Mouse (Mus musculus) myocyte (in vitro differentiated cells): Measurements from ENCODE around the gene Lgals3bp. TPM values are rescaled to one million over a fixed set of nuclear protein-coding genes. Genes with fewer than 3 reads are reported as not detected.
"Not testable (repeated sequence)": the region's sequence is repeated elsewhere in the genome, so short reads cannot be mapped to it uniquely, and the experiment has no call there.

Experiments used
- H3K27me3 ChIP-seq: one replicate; pipeline ENCODE4 v1.6.1; 2011; ENCODE audit not compliant: control insufficient read depth, insufficient read depth, insufficient read length
- H3K36me3 ChIP-seq: one replicate; pipeline ENCODE4 v1.6.1; 2011; ENCODE audit not compliant: control insufficient read depth, insufficient read depth
- H3K4me2 ChIP-seq: one replicate; pipeline ENCODE4 v1.6.1; 2011; ENCODE audit warnings: low read depth, control low read depth
- H3K4me3 ChIP-seq: one replicate; pipeline ENCODE4 v1.5.1; 2011; ENCODE audit warnings: mild to moderate bottlenecking, control low read depth, moderate library complexity
- H3K79me2 ChIP-seq: one replicate; pipeline ENCODE4 v1.6.1; 2011; ENCODE audit not compliant: control insufficient read depth, insufficient read depth
- H3ac ChIP-seq: one replicate; pipeline ENCODE4 v1.6.1; 2011; ENCODE audit not compliant: control insufficient read depth, insufficient read length
- CEBPB ChIP-seq: IDR thresholded peaks from 2 replicates; pipeline ENCODE4 v1.6.1; 2011; ENCODE audit warnings: mild to moderate bottlenecking, moderate library complexity; ENCODE audit not compliant: poor library complexity, insufficient read depth, severe bottlenecking
- E2F4 ChIP-seq: IDR thresholded peaks from one replicate; pipeline ENCODE4 v1.6.1; 2011; ENCODE audit warnings: mild to moderate bottlenecking, control low read depth, moderate library complexity; ENCODE audit not compliant: insufficient read depth
- MAX ChIP-seq: IDR thresholded peaks from one replicate; pipeline ENCODE4 v1.6.1; 2011; ENCODE audit warnings: low read depth, mild to moderate bottlenecking, control low read depth
- MYOD1 ChIP-seq, 3 experiments: IDR thresholded peaks; one replicate each; pipeline ENCODE4 v1.6.1; 2011; ENCODE audit warnings: control low read depth in 2 of 3, low read depth in 2 of 3, mild to moderate bottlenecking in 2 of 3, moderate library complexity in 1 of 3; ENCODE audit not compliant: insufficient read length in 2 of 3, control insufficient read depth in 1 of 3
- MYOG ChIP-seq, 3 experiments: IDR thresholded peaks; one replicate each; pipeline ENCODE4 v1.6.1; 2011; ENCODE audit warnings: control low read depth in 2 of 3, low read depth in 2 of 3, mild to moderate bottlenecking in 2 of 3; ENCODE audit not compliant: insufficient read length in 2 of 3, control insufficient read depth in 1 of 3, insufficient read depth in 1 of 3
- POLR2A ChIP-seq: IDR thresholded peaks from one replicate; pipeline ENCODE4 v1.6.1; 2011; ENCODE audit warnings: low read depth, mild to moderate bottlenecking, control low read depth, moderate library complexity; ENCODE audit not compliant: insufficient read length
- POLR2AphosphoS2 ChIP-seq: IDR thresholded peaks from one replicate; pipeline ENCODE4 v1.6.1; 2011; ENCODE audit warnings: low read depth, control low read depth; ENCODE audit not compliant: insufficient read length
- REST ChIP-seq: IDR thresholded peaks from one replicate; pipeline ENCODE4 v1.6.1; 2011; ENCODE audit warnings: mild to moderate bottlenecking, control low read depth, moderate library complexity; ENCODE audit not compliant: insufficient read depth, insufficient read length
- SRF ChIP-seq: IDR thresholded peaks from one replicate; pipeline ENCODE4 v1.6.1; 2011; ENCODE audit warnings: low read depth; ENCODE audit not compliant: control insufficient read depth, insufficient read length
- TCF12 ChIP-seq: IDR thresholded peaks from one replicate; pipeline ENCODE4 v1.6.1; 2011; ENCODE audit warnings: mild to moderate bottlenecking, control low read depth; ENCODE audit not compliant: poor library complexity, insufficient read depth, severe bottlenecking
- TCF3 ChIP-seq: IDR thresholded peaks from one replicate; pipeline ENCODE4 v1.6.1; 2011; ENCODE audit warnings: low read depth, control low read depth; ENCODE audit not compliant: insufficient read length
- USF1 ChIP-seq: IDR thresholded peaks from one replicate; pipeline ENCODE4 v1.6.1; 2011; ENCODE audit warnings: low read depth, mild to moderate bottlenecking, control low read depth, moderate library complexity
- polyA plus RNA-seq: library from polyadenylated mRNA; unstranded; fragments of >200 nt; fragmentation: generic; extraction: Trizol; gene quantifications from one replicate; pipeline ENCODE4 v1.2.1, GENCODE M21; 2012; ENCODE audit warnings: missing spikeins

The Lgals3bp gene
- polyA plus RNA-seq, 1 experiment: 16.4 TPM

DNA sequence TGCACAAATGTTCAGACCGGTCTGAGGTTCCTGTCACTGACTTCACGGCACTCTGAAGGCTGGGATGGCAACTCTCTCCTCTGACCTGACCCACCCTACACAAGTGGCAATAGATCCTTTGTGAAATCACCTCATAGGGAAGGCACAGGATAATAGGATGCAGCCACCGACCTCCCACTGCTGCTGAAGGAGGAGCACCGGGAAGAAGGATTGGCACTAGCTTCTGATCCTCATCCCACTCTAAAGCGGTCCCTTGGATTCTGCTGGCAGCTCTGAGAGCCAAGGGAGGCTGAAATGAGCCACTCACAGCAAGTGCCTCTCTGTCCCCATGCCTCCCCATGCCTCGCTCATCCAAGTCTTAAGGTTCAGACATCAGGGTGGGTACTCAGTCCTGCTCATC is 7.4 kb downstream of the Lgals3bp start:
- TF ChIP-seq MYOD1 (IDR thresholded peaks at IDR 0.05; ENCODE audit: control insufficient read depth in 1 of 3, insufficient read length in 2 of 3, low read depth in 2 of 3) (no peak), CEBPB (no peak), E2F4 (no peak), USF1 (no peak), SRF (no peak), MYOG (IDR thresholded peaks at IDR 0.05; ENCODE audit: control insufficient read depth in 1 of 3, insufficient read depth in 1 of 3, insufficient read length in 2 of 3, low read depth in 2 of 3) (no peak), TCF12 (no peak), REST (no peak), POLR2A (no peak), POLR2AphosphoS2 (no peak), TCF3 (no peak), MAX (no peak)
- H3K27me3 ChIP-seq: no peaks in the 10 kb centered on the region
- no peaks in the 10 kb centered on the region for H3K36me3 ChIP-seq

DNA sequence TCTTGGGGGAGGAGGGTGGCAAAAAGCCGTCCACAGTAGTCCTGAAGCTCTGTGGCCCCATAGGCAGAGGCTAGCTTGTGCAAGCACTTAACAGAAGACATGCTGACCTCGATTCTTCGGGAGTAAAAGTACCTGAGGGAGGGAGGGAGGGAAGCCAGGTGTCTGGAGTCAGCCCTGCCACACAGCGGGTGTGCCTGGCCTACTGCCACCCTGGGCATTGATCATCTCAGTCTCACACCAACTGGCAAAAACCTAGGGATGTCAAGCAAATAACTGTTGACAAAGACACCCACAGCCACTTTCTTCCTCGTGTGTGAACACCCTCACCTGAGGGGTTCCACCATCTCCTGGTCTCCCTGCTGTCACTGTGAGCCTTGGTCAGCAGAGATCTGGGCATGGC is 7.9 kb downstream of the Lgals3bp start:
- no peak for TF ChIP-seq MAX
- no peak for TF ChIP-seq POLR2A
- no peak for TF ChIP-seq POLR2AphosphoS2
- TF ChIP-seq MYOD1 (IDR thresholded peaks at IDR 0.05; ENCODE audit: control insufficient read depth in 1 of 3, insufficient read length in 2 of 3, low read depth in 2 of 3): no peak
- TF ChIP-seq SRF: no peak
- no peak for TF ChIP-seq USF1
- no peak for TF ChIP-seq CEBPB
- no peak for TF ChIP-seq TCF3
- no peak for TF ChIP-seq REST
- Histone ChIP-seq H3K27me3 (no peaks in the 10 kb centered on the region), H3ac (no peak overlapping the region), H3K4me2 (no peak overlapping the region), H3K4me3 (no peak overlapping the region), H3K79me2 (no peaks in the 10 kb centered on the region), H3K36me3 (no peaks in the 10 kb centered on the region)

More for the DNA sequence above, 7.4 kb downstream of the Lgals3bp start:
- Histone ChIP-seq H3K4me2 (no peak overlapping the region), H3K79me2 (no peaks in the 10 kb centered on the region), H3ac (no peak overlapping the region), H3K4me3 (no peak overlapping the region)

DNA sequence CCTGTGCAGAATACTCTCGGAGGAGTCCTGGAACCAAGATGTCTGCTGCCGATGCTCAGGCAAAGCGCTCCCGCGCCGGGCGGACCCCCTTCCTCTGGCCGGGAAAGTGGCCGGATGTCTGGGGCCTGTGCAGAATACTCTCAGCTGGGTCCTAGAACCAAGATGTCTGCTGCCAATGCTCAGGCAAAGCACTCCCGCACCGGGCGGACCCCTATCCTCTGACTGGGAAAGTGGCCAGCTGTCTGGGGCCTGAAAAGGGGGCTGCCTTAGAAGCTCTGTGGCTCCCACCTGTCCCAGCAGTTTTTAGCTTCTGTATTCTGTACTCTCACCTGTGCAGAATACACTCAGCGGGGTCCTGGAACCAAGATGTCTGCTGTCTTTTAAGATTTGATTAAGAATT is 14.1 kb downstream of the Lgals3bp start:
- H3K4me2 ChIP-seq, H3K36me3 ChIP-seq, H3ac ChIP-seq: not testable (repeated sequence)

DNA sequence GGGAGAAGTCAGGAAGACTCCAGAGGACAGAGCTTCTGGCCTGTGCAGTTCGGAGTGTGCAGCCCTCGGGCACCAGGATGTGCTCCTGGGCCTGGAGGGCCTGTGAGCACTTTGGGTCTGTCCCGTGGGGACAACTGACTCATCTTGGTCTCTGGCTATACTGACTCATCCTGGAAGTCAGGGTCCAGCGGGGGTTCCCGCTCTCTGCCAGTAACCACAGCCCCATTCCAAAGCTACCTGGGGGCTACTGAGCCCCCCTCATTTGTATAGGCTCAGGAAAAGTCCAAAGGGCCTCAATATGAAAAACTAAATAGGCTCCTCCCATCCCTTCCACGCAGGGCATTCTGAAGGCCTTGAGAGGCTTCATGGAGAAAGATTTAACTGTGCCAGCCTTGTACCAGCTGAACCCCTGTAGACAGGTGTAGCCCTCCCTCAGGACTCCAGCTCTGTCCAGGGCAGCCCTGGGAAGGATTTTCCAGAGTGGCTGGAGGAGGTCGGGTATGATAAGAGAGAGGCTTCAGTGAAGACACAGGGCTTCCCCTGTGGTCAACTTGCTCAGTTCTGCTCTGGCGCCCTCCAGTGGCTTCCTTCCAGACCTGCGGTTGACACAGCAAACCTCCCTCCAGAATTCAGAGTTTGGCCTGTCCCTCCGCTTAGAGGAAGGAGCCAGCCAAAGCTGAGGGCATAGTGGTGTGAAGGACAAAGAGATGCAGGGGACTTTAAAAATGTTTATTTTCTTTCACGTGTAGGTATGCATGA is 22.5 kb downstream of the Lgals3bp start:
- peak overlapping the region; percentile 79 for H3K4me2 ChIP-seq
- TF ChIP-seq USF1: no peak
- TF ChIP-seq E2F4: no peak
- no peak for TF ChIP-seq REST
- TF ChIP-seq POLR2A: no peak
- no peak for TF ChIP-seq TCF3
- TF ChIP-seq SRF: no peak
- H3K36me3 ChIP-seq: no peaks in the 10 kb centered on the region
- H3K4me3 ChIP-seq: no peak overlapping the region
- H3K27me3 ChIP-seq: no peaks in the 10 kb centered on the region
- no peaks in the 10 kb centered on the region for H3K79me2 ChIP-seq
- H3ac ChIP-seq: no peak overlapping the region

More for the DNA sequence above, 14.1 kb downstream of the Lgals3bp start:
- H3K79me2 ChIP-seq, H3K27me3 ChIP-seq, H3K4me3 ChIP-seq: not testable (repeated sequence)

DNA sequence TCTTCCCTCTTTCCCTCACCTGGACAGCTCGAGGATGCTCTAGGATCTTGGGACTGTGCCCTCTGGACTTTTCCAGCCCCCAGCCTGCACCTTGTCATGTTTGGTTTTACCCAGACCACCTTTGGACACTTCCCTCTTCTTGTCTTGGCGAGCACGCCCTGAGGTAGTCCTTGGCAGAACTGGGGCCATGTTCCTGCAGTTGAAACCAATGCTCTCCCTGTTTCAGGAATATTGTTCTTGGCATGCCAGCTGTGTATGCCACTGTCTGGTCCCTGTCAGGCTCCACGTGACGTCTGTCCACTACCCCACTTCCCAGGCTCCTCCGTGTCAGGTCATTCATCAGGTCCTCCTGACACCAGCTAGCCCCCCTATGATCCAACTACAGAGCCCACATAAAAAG is 23.2 kb downstream of the Lgals3bp start:
- no peak for TF ChIP-seq USF1
- no peak for TF ChIP-seq CEBPB
- TF ChIP-seq REST: no peak
- no peak for TF ChIP-seq MAX
- TF ChIP-seq E2F4: no peak
- no peak for TF ChIP-seq MYOD1 (IDR thresholded peaks at IDR 0.05; ENCODE audit: control insufficient read depth in 1 of 3, insufficient read length in 2 of 3, low read depth in 2 of 3)
- TF ChIP-seq TCF12: no peak
- no peak for TF ChIP-seq POLR2A
- no peak for TF ChIP-seq TCF3
- no peak for TF ChIP-seq POLR2AphosphoS2
- TF ChIP-seq MYOG (IDR thresholded peaks at IDR 0.05; ENCODE audit: control insufficient read depth in 1 of 3, insufficient read depth in 1 of 3, insufficient read length in 2 of 3, low read depth in 2 of 3): no peak
- no peak for TF ChIP-seq SRF
- H3ac ChIP-seq: no peak overlapping the region
- H3K4me2 ChIP-seq: peak overlapping the region; percentile 79
- no peaks in the 10 kb centered on the region for H3K27me3 ChIP-seq
- H3K36me3 ChIP-seq: no peaks in the 10 kb centered on the region
- H3K4me3 ChIP-seq: no peak overlapping the region
- no peaks in the 10 kb centered on the region for H3K79me2 ChIP-seq

DNA sequence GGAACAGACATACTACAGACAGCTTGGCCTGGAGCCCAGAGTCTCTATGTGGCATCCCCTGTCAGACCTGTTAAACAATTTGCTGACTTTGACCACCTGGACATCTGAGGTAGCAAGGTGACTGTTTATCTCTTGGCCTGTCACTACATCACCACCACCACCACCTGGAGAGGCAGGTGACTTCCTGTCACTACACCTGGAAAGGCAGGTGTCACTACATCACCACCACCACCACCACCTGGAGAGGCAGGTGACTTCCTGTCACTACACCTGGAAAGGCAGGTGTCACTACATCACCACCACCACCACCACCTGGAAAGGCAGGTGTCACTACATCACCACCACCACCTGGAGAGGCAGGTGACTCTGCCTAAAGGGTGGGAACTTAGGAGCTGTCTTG is 25.6 kb downstream of the Lgals3bp start:
- H3K4me2 ChIP-seq, H3K36me3 ChIP-seq, H3ac ChIP-seq, H3K27me3 ChIP-seq, H3K4me3 ChIP-seq, H3K79me2 ChIP-seq: not testable (repeated sequence)
